Mouse (Mus musculus): ENCODE measurements around the gene Sar1a.

- no peak for TF ChIP-seq ZNF384 (IDR thresholded peaks at IDR 0.05; ENCODE audit: low read depth, low read length)
- TF ChIP-seq HCFC1 (IDR thresholded peaks at IDR 0.05; ENCODE audit: borderline replicate concordance, insufficient read depth, low read length): no peak
These were observed 16.9 kb downstream of the Sar1a start for GRCm38 (mm10) chr10:61697028-61697427.
